Mouse (Mus musculus) kidney, postnatal 10 days (tissue): ENCODE data around the gene Vmn1r155.
"Not testable (repeated sequence)": the region's sequence is repeated elsewhere in the genome, so short reads cannot be mapped to it uniquely, and the experiment has no call there.

Experiments
- DNase-seq: peaks from one replicate; pipeline ENCODE4 v3.0.0; 2021; ENCODE audit warnings: mixed read lengths

Vmn1r155 gene

GRCm38 (mm10) chr7:22657718-22658117 is at the start of gene Vmn1r155:
TSS of gene Vmn1r155 (plus strand) at chr7:22658018.
- DNase-seq, result not testable (repeated sequence)

GRCm38 (mm10) chr7:22692217-22692616 is 34.4 kb downstream of the Vmn1r155 start, which contains the start of gene Gm8693:
TSS of gene Gm8693 (minus strand) at chr7:22692317.
- not testable (repeated sequence) for DNase-seq
